Mouse (Mus musculus) neural tube, embryonic 10.5 days (tissue): Measurements from ENCODE around the gene Cnot6l.

Experiments used
- DNase-seq: peaks from one replicate; pipeline ENCODE4 v3.0.0-alpha.2; 2017; ENCODE audit warnings: low spot score; ENCODE audit errors: extremely low spot score

The Cnot6l gene

GRCm38 (mm10) chr5:96164021-96164411, at the start of gene Cnot6l:
TSS of gene Cnot6l (minus strand) at chr5:96164171.
- DNase-seq, result peak; percentile 17

DNA sequence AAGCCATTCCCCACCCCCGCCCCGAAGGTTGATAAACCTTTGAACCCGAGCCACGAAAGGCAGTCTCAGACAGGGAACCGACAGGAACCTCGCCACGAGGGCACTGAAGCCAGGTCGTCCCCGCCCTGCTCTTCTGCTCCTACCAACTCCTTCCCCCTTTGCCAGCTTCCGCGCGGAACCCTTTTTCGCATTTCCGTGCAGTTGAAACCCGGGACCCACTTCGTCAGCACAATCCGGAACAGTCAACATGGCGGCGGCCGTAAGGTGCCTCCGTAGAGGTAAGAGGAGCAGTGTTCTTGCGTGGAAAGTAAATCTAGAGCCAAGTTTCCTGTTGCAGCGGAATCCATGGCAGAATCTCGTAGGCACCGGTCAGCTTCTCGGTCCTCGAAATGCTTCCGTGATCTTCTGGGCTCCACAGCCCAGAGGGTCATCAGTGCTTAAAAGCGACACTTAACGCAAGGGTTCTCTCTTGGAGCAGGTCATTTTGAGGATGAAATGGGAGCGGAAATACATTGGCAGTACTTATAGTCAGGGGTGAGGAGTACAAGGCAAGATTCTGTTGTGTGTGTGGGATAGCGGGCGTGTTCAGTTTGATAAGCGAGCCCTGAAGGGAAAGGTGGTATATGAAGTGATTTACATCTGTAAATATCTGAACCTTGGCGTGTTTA, 46.1 kb upstream of the Cnot6l start:
- peak; percentile 92 for DNase-seq

GRCm38 (mm10) chr5:96209459-96209858, 45.5 kb upstream of the Cnot6l start, which contains the start of gene Mrpl1:
TSS of gene Mrpl1 (plus strand) at chr5:96209493.
- peak; percentile 52 for DNase-seq

DNA sequence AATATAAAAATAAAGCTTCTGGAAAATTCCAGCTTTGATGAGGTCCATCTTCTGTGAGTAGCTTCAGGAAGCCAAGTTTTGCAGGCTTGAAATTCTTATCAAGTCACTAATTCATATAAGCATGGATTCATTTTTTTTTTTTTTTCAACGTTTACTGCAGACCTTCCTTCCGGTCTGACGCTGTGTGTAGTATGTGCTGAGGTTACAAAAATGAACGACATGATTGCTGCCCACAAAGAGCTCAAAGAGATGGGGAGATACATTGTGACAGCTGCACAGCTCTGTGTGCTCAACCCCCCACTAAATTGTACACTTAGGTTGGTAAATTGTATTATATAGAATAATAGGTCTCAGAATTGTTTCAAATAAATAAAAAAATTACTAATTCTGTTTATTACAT, 44.6 kb upstream of the Cnot6l start:
- no peak for DNase-seq

DNA sequence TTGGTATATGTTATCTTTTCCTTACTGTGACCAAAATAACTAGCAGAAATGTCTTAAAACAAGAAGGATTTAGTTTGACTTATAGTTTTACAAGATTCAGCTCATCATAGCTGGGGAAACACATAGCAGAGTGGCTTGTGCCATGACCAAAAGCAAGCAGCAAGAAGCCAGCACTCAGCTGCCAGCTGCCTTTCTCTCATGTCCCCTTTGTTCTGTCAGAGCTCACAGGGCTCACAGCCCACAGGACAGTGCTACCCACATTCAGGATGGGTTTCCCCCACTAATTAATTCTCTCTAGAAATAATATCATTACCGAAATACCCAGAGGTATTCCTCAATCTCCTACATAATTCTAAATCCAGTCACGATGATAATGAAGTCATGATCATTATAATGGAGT, 43.6 kb upstream of the Cnot6l start:
- DNase-seq, result no peak

DNA sequence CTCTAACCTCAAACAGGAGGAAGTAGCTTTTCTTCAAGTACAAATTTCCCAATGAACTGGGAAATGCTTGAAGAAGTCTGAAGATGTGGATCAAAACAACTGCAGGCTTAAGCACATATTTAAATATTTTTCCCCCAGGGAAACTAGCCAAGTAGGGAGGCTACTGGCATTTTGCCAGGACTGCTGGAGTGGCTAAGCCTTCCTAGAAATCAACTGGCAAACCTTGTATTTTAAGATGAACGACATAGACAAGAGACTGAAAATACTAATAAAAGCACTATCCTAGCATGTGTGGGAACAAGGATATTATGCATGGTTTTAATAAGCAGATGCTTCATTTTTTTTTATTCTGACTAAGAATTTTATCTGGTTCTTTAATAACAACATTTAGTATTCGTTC, 42.9 kb upstream of the Cnot6l start:
- DNase-seq, result no peak

DNA sequence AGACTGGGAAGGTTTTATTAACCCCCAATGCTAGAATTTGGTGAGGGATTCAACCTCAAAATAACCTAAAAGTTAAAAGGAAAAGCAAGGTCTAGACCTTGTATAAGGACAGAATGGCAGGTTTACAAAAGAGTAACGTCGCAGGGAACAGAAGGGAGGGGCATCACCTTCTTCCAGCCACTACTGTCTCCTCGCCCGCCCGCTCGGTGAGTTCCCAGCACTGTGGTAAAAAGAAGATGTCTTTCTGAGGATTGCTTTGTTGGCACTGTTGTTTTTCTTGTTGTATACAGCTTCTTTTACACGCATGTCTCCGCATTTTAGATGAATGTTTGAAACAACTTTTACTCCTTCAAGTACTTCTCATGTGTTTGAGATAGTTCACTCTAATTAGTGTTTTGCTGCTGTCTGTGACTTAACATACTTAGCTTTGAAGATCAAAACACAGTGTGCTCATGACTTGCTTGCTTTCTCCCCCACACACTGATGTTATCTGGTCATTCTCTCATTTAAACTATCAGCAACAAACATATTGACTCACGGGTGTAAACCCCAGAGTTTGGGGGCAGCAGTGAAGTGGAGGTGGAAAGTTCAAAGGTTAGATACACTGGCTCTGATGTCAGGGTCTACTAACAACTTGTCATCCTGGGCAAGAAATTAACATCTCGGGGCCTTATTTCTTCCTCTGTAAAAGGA, 37.6 kb upstream of the Cnot6l start:
- DNase-seq, result no peak

GRCm38 (mm10) chr5:96200269-96200668, 36.3 kb upstream of the Cnot6l start:
- no peak for DNase-seq

DNA sequence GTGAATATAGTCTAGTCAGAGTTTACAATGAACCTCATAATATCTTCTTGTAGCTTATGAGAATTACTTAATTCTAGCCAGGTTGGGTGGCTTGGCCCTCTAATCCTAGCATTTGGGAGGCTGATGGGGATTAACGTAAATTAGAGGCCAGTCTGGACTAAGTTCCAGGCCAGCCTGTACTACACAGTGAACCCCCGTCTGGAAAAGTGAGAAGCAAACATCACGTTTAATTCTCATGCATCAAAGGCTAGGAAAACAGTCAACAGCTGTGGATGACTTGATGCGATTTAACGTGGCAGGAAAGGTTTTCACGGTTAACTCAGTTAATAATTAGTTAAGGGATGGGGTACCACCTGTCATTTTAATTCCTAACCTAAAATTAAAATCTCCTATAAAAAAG, 34.3 kb upstream of the Cnot6l start:
- no peak for DNase-seq

- no peak for DNase-seq
These were observed 32.6 kb upstream of the Cnot6l start for GRCm38 (mm10) chr5:96196547-96197052.

DNA sequence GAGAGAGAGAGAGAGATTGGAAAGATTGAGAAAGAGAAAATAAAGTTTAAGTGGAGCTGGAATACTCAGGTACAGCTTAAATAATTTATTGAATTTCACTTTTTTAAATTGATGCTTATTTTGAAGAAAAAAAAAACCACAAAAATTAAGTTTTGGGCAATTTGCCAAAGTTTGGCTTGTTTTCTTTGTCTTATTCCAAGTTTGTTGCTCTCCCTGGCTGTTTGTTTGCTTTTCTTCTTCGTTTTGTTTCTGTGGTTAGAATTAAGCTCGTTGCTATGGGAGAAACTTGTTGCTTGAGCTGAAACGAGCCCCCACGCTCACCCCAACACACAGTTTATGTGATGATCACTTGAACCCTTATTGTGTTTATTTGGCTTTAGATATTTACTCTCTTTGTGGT, 27.3 kb upstream of the Cnot6l start:
- DNase-seq, result no peak

DNA sequence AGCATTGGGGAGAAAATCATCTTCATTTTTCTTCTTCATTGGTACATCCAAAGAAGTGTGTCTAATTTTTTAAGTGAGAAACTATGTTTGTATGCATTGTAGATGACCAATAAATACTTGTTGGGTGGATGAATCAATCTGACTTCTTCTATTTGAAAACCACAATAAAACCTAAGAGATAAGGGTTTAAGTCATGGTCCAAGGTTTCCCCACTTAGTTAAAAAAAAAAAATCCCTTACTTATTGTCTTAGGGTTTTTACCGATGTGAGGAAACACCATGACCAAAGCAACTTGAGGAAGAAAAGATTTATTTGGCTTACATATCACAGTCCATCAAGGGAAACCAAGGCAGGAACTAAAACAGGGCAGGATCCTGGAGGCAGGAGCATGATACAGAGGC, 25.8 kb upstream of the Cnot6l start:
- no peak for DNase-seq

DNA sequence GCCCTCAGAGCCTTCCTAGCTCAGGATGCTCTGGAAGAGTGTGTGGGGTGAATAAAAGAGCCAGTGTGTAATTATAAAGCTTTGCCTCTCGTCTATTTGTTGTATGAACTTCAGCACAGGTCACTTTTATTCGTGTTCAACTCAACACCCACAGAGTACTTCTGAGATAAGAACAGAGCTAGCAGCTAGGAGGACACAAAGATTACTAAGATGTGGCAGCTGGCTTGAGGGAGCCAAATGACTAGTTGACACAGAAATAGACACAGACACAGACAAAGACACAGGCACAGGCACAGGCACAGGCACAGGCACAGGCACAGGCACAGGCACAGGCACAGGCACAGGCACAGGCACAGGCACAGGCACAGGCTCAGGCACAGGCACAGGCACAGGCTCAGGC, 20.0 kb upstream of the Cnot6l start:
- no peak for DNase-seq

DNA sequence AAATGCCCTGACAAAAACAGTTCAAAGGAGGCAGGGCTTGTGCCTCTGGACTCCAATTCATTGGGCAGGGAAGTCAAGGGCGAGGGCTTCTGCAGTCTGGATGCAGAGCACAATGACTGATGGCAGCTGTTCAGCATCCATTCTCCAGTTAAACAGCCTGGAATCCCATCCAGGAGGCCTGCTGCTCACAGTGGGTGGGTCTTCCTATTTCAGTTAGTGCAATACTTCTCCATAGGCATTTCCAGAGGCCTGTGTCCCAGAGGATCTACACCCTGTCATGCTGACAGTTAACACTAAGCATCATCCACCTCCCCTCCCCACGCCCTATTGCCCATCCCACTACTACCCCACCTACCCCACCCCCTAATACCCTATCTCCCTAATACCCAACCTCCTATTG, 19.2 kb upstream of the Cnot6l start:
- DNase-seq, result no peak

DNA sequence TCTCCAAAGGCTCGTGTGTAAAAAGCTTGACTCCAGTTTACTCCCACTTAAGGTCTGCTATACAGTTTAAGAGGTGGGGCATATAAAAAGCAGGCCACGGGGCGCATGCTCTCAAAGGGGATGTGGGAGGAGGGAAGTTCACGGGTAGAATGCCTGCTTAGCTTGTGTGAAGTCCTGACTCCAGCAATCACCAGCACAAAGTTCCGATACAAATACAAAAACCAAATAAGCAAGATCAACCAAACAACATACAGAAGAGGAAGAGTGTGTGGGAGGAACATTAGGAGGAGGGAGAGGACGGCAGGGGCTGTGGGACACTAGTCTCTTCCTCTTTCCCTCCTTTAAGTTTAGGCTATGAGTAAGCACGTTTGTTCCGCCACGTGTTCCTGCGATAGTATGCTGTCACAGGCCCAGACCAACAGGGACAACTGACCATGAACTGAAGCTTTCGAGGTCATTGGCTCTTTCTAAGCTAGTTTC, 12.9 kb upstream of the Cnot6l start:
- DNase-seq, result no peak

- DNase-seq, result no peak
These were observed 12.2 kb upstream of the Cnot6l start for GRCm38 (mm10) chr5:96176121-96176520.

DNA sequence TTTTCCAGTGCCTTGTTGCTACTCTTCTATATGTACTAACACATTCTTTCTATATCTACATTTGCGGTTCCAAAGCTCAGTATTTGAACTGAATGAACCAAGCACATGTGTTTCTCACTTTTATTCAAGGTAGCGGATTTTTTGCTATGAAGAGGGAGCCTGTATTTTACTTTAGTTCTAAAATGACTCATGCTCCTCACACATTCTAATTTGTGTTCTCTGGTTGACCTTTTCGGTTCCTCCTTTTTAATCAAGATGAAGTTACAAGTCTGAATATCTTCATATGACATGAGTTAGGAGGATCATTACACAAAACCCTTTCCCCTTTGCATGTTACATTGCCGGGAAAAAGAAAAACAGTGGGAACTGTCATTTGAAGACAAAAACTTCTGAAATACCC, 7.8 kb upstream of the Cnot6l start:
- no peak for DNase-seq

- no peak for DNase-seq
These were observed 6.5 kb upstream of the Cnot6l start for GRCm38 (mm10) chr5:96170443-96170842.

DNA sequence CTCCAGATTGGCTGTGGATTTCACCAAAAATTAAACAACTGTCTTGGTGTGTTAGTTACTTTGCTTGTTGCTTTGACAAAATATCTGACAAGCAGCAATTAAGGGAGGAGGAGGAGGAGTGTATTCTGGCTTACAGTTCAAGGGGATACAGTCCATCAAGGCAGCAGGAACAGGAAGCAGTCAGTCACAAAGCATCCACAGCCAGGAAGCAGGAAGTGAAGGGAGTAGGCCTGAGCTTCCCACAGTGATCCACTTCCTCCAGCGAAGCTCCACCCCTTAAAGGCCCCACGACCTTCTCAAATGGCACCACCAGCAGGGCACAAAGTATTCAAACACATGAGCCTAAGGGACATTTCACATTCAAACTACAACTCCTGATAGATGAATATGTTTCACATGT, 2.8 kb upstream of the Cnot6l start:
- DNase-seq, result no peak

GRCm38 (mm10) chr5:96163396-96164020, 463 bp downstream of the Cnot6l start:
- no peak for DNase-seq

DNA sequence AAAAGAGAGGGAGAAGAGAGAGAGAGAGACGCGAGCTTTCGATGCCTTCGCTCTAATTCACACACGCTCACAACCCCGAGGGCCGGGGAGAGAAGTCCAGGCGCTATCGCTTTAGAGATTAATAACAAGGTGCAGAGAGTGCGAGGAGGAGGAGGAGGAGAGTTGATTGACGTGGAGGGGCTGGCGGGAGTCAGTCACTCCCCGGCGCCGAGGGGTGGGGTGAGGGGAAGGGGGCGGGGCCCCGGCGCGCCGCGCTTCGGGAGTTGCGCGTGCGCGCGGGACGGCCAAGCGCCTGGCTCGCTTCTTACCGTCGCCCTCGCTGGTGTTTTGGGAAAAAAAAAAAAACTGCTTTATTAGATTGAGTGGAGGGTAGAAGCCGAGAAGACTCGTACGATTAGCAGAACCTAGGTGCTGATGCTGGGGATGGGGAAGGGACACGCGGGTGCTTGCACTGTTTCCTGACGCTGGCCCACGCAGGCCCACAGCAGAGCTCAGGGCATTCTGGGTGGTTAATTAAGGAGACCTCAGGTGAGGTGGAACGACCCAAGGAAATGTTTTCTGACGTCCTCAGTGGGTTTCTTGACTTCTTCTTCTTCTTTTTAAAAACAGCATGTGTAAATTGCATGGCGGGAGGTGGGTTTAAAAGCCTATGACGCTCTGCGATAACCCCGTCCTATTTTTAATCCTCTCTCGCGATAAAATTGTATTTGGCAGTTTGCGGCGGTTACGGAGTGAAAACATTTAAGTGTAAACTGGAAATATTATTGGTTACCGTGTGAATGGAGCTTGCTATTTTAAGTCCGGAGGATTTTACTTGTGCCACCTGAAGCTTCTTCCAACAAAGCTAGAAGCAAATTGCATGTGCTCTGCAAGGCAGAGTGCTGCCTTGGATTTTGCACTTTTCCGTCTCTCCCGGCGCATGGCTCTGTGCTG, 1.3 kb downstream of the Cnot6l start:
- DNase-seq, result peak; percentile 85
